Mouse (Mus musculus) brain, embryonic 14.5 days (tissue): ENCODE results near the gene Rbm42.

Experiments used
- CTCF ChIP-seq: fragments of 200-500 bp; IDR thresholded peaks from 2 replicates; pipeline ENCODE4 v1.5.1; 2012; ENCODE audit warnings: inconsistent platforms, mild to moderate bottlenecking, moderate library complexity, borderline replicate concordance; ENCODE audit not compliant: insufficient read depth, insufficient read length; ENCODE audit errors: extremely low read depth
- POLR2A ChIP-seq: fragments of 200-500 bp; IDR thresholded peaks from 2 replicates; pipeline ENCODE4 v1.6.1; 2012; ENCODE audit warnings: mild to moderate bottlenecking, inconsistent platforms, borderline replicate concordance; ENCODE audit not compliant: poor library complexity, insufficient read depth, insufficient read length, severe bottlenecking; ENCODE audit errors: extremely low read depth

DNA sequence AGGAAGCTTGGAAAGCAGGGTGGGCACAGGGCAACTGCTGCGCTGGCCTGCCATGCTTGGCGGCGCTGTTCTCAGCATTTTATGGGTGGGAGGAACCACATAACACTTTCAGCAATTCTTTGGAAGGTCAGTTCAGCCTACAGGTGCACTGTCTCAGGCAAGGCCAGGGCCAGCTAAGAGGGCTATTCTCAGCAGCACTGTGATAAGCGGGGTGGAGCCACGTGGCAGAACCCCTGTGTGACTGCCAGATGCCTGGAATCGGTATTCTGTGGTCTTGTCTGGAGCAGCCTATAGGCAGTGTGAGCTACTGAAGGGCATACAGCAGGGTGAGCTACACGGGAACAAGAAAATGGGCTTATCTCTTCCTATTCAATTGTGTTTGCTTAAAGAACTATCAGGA lies 40.1 kb downstream of the Rbm42 start:
- TF ChIP-seq CTCF (no peak), POLR2A (no peak)
